ENCODE assay signal across 28 mouse cellular contexts in genomic region chr2:94141293-94141692, GRCm38 (mm10). TPM values are rescaled to one million over a fixed set of nuclear protein-coding genes. Genes with fewer than 3 reads are reported as not detected.
DNase-seq lines count a peak whose midpoint lies in the region; ATAC-seq and TF ChIP-seq lines count a peak whose summit lies in the region.
"Had no signal": no experiment of that assay in that cellular context is flagged by ENCODE, and none has a peak within 500 bp of the region (broad histone marks: within the 10 kb centered on the region; RNA-seq: fewer than 3 reads in every experiment).

No protein-coding gene starts in this region.

- peak; percentile 58 for DNase-seq in kidney, adult 2 months
- peak; percentile 73 for DNase-seq in midbrain, embryonic 11.5 days (ENCODE audit: low spot score, missing footprints)
- peak; percentile 34 to 58 for DNase-seq in kidney, postnatal 25 days
- no peak for DNase-seq in adrenal gland, postnatal 4 days (ENCODE audit: low spot score in 2 of 2)
- DNase-seq in hindbrain, embryonic 11.5 days (ENCODE audit: low spot score) = no peak
- DNase-seq: adrenal gland, adult 2 months; adrenal gland, postnatal 36 days; B cell, adult 2 months; cerebellum, adult 2 months; cerebellum, postnatal 14 days; heart, adult 2 months; left cerebral cortex, postnatal 4 days; lung, adult 2 months; lung, postnatal 4 days; right cerebral cortex, postnatal 25 days had no signal

- H3K27me3 ChIP-seq in kidney, adult 2 months (replicated peaks; ENCODE audit: control insufficient read depth, insufficient read depth, low read length) = no peaks in the 10 kb centered on the region
- H3K27me3 ChIP-seq in kidney, embryonic 16.5 days (ENCODE audit: insufficient read depth, low read length) = no peaks in the 10 kb centered on the region
- H3K27me3 ChIP-seq in midbrain, embryonic 11.5 days (ENCODE audit: control insufficient read depth, insufficient read depth, low read length) = no peaks in the 10 kb centered on the region
- no peaks in the 10 kb centered on the region for H3K27me3 ChIP-seq in midbrain, embryonic 13.5 days
- no peaks in the 10 kb centered on the region for H3K27me3 ChIP-seq in hindbrain, embryonic 11.5 days (ENCODE audit: control insufficient read depth, insufficient read depth, low read length)
- H3K27me3 ChIP-seq: heart, embryonic 12.5 days; hindbrain, embryonic 15.5 days; megakaryocyte, embryonic 14.5 days; midbrain, embryonic 15.5 days; neural tube, embryonic 15.5 days; stomach, embryonic 15.5 days had no signal

- no peak for TF ChIP-seq POLR2A in kidney, adult 2 months (IDR thresholded peaks at IDR 0.05; ENCODE audit: low read depth, low read length)

- no peak overlapping the region for H3K4me2 ChIP-seq in kidney, embryonic 16.5 days (replicated peaks; ENCODE audit: low read depth, low read length)
- no peak overlapping the region for H3K4me2 ChIP-seq in midbrain, embryonic 11.5 days
- no peak overlapping the region for H3K4me2 ChIP-seq in midbrain, embryonic 13.5 days (replicated peaks)
- H3K4me2 ChIP-seq in hindbrain, embryonic 11.5 days (replicated peaks; ENCODE audit: low read depth, low read length) = no peak overlapping the region
- H3K4me2 ChIP-seq: heart, embryonic 12.5 days; hindbrain, embryonic 15.5 days; midbrain, embryonic 15.5 days; neural tube, embryonic 15.5 days; stomach, embryonic 15.5 days had no signal

- ATAC-seq in kidney, embryonic 16.5 days (ENCODE audit: low FRiP score, low TSS enrichment) = no peak
- no peak for ATAC-seq in midbrain, embryonic 11.5 days (ENCODE audit: low FRiP score)
- ATAC-seq in midbrain, embryonic 13.5 days = no peak
- no peak for ATAC-seq in hindbrain, embryonic 11.5 days (ENCODE audit: low FRiP score)
- ATAC-seq: forebrain, embryonic 16.5 days; inflammation-experienced regulatory T-cells, adult 6 months; midbrain, embryonic 15.5 days had no signal

- no peaks in the 10 kb centered on the region for H3K36me3 ChIP-seq in kidney, adult 2 months (ENCODE audit: control insufficient read depth, insufficient read depth, low read length)
- no peaks in the 10 kb centered on the region for H3K36me3 ChIP-seq in kidney, embryonic 16.5 days (ENCODE audit: insufficient read depth, low read length)
- no peaks in the 10 kb centered on the region for H3K36me3 ChIP-seq in midbrain, embryonic 11.5 days (ENCODE audit: control insufficient read depth, insufficient read depth, low read length)
- H3K36me3 ChIP-seq in midbrain, embryonic 13.5 days = no peaks in the 10 kb centered on the region
- H3K36me3 ChIP-seq in hindbrain, embryonic 11.5 days (ENCODE audit: control insufficient read depth, insufficient read depth, low read length) = no peaks in the 10 kb centered on the region
- H3K36me3 ChIP-seq: heart, embryonic 12.5 days; hindbrain, embryonic 15.5 days; midbrain, embryonic 15.5 days; neural tube, embryonic 15.5 days; stomach, embryonic 15.5 days had no signal

- no peaks in the 10 kb centered on the region for H3K4me1 ChIP-seq in kidney, adult 2 months (ENCODE audit: control insufficient read depth, insufficient read depth, low read length)
- no peaks in the 10 kb centered on the region for H3K4me1 ChIP-seq in kidney, embryonic 16.5 days (ENCODE audit: insufficient read depth, low read length)
- H3K4me1 ChIP-seq in midbrain, embryonic 11.5 days (ENCODE audit: control insufficient read depth, insufficient read depth, low read length) = no peaks in the 10 kb centered on the region
- H3K4me1 ChIP-seq in midbrain, embryonic 13.5 days (replicated peaks) = no peaks in the 10 kb centered on the region; the same call in 1 of the 2 replicates
- no peaks in the 10 kb centered on the region for H3K4me1 ChIP-seq in hindbrain, embryonic 11.5 days (replicated peaks; ENCODE audit: control insufficient read depth, insufficient read depth, low read length)
- H3K4me1 ChIP-seq: hindbrain, embryonic 15.5 days; midbrain, embryonic 15.5 days; neural tube, embryonic 15.5 days; stomach, embryonic 15.5 days had no signal

- WGBS in kidney, adult 2 months = 28% methylated on average over 3 of the region's 3 CpGs
- WGBS in kidney, embryonic 16.5 days = 54% methylated on average over 3 of the region's 3 CpGs
- 66% methylated on average over 3 of the region's 3 CpGs for WGBS in midbrain, embryonic 11.5 days
- WGBS in midbrain, embryonic 13.5 days = 71% methylated on average over 3 of the region's 3 CpGs
- 67% methylated on average over 3 of the region's 3 CpGs for WGBS in hindbrain, embryonic 11.5 days

- H3K9me3 ChIP-seq in kidney, embryonic 16.5 days (ENCODE audit: low read length) = no peaks in the 10 kb centered on the region
- H3K9me3 ChIP-seq in midbrain, embryonic 11.5 days (ENCODE audit: control insufficient read depth, low read length) = no peaks in the 10 kb centered on the region
- H3K9me3 ChIP-seq in midbrain, embryonic 13.5 days = no peaks in the 10 kb centered on the region
- H3K9me3 ChIP-seq in hindbrain, embryonic 11.5 days (ENCODE audit: control insufficient read depth, low read length) = no peaks in the 10 kb centered on the region
- H3K9me3 ChIP-seq: heart, embryonic 12.5 days; hindbrain, embryonic 15.5 days; megakaryocyte, embryonic 14.5 days; midbrain, embryonic 15.5 days; neural tube, embryonic 15.5 days; stomach, embryonic 15.5 days had no signal

- no peak overlapping the region for H3K4me3 ChIP-seq in kidney, adult 2 months (ENCODE audit: insufficient read depth, low read depth, low read length)
- H3K4me3 ChIP-seq in kidney, embryonic 16.5 days (ENCODE audit: low read length) = no peak overlapping the region
- H3K4me3 ChIP-seq in midbrain, embryonic 11.5 days (ENCODE audit: low read depth, low read length) = no peak overlapping the region
- H3K4me3 ChIP-seq in midbrain, embryonic 13.5 days (replicated peaks) = no peak overlapping the region
- H3K4me3 ChIP-seq in hindbrain, embryonic 11.5 days (ENCODE audit: low read depth, low read length) = no peak overlapping the region
- H3K4me3 ChIP-seq: erythroblast, embryonic 14.5 days; heart, adult 2 months; heart, embryonic 12.5 days; hindbrain, embryonic 15.5 days; megakaryocyte, embryonic 14.5 days; midbrain, embryonic 15.5 days; neural tube, embryonic 15.5 days; stomach, embryonic 15.5 days had no signal

- TF ChIP-seq CTCF in kidney, adult 2 months (conservative IDR thresholded peaks at IDR 0.05; ENCODE audit: insufficient read depth, insufficient read length, low read depth, low read length) = no peak

- H3K27ac ChIP-seq in kidney, adult 2 months (ENCODE audit: insufficient read depth, low read depth, low read length) = no peak overlapping the region
- H3K27ac ChIP-seq in kidney, embryonic 16.5 days (ENCODE audit: low read length) = no peak overlapping the region
- no peak overlapping the region for H3K27ac ChIP-seq in midbrain, embryonic 11.5 days (ENCODE audit: low read depth, low read length)
- H3K27ac ChIP-seq in midbrain, embryonic 13.5 days = no peak overlapping the region
- no peak overlapping the region for H3K27ac ChIP-seq in hindbrain, embryonic 11.5 days (ENCODE audit: low read depth, low read length)
- H3K27ac ChIP-seq: heart, adult 2 months; hindbrain, embryonic 15.5 days; kidney, postnatal 0 days; liver, embryonic 14.5 days; midbrain, embryonic 15.5 days; neural tube, embryonic 15.5 days; stomach, embryonic 15.5 days had no signal

- H3K9ac ChIP-seq in kidney, embryonic 16.5 days (replicated peaks; ENCODE audit: low read length) = no peak overlapping the region
- H3K9ac ChIP-seq in midbrain, embryonic 11.5 days (ENCODE audit: low read length) = no peak overlapping the region
- H3K9ac ChIP-seq in midbrain, embryonic 13.5 days (replicated peaks) = no peak overlapping the region
- no peak overlapping the region for H3K9ac ChIP-seq in hindbrain, embryonic 11.5 days (ENCODE audit: low read depth, low read length)
- H3K9ac ChIP-seq: heart, embryonic 12.5 days; hindbrain, embryonic 15.5 days; liver, embryonic 14.5 days; midbrain, embryonic 15.5 days; neural tube, embryonic 15.5 days; stomach, embryonic 15.5 days had no signal

RNA-seq across cellular contexts. Expression of gene Hsd17b12, which starts 16.5 kb away (rescaled TPM):
- 27.2 and 32.4 TPM in 2 replicates for polyA plus RNA-seq in kidney, adult 2 months (2012; rRNA removed)
- polyA plus RNA-seq in kidney, embryonic 16.5 days (2015; fragmentation: Nextera tagmentation; extraction: Ambion mirVana) = 134 and 146 TPM in 2 replicates
- polyA plus RNA-seq in midbrain, embryonic 11.5 days (2014; fragmentation: Nextera tagmentation; extraction: Ambion mirVana) = 131 and 141 TPM in 2 replicates
- 122 and 131 TPM in 2 replicates for polyA plus RNA-seq in midbrain, embryonic 13.5 days (2015; fragmentation: Nextera tagmentation; extraction: Ambion mirVana)
- total RNA-seq in adrenal gland, postnatal 4 days (2021) = 10 to 100 TPM; 87.0 to 95.3 TPM
- polyA plus RNA-seq in hindbrain, embryonic 11.5 days (2014; fragmentation: Nextera tagmentation; extraction: Ambion mirVana) = 129 and 132 TPM in 2 replicates

Comparison
In these comparisons a context has a peak if more than half of its experiments do, and no peak if none do; other contexts are left out.
1. DNase-seq: peak in kidney, adult 2 months (single experiment), midbrain, embryonic 11.5 days (single experiment) and kidney, postnatal 25 days (2 of 2); none in adrenal gland, postnatal 4 days (0 of 2) and hindbrain, embryonic 11.5 days (single experiment).